Mouse (Mus musculus) induced T-regulatory cell, adult 2 months (primary cell): Measurements from ENCODE around the gene Kif1b.
A peak's percentile ranks its signal among the peaks of the same experiment; 100 is the strongest.
"Not testable (repeated sequence)": the region's sequence is repeated elsewhere in the genome, so short reads cannot be mapped to it uniquely, and the experiment has no call there.

ENCODE experiments used
- DNase-seq: peaks from one replicate; pipeline ENCODE4 v3.0.0-alpha.2; 2012; ENCODE audit warnings: low read depth

Kif1b gene

GRCm38 (mm10) chr4:149270541-149270940 is 37.0 kb downstream of the Kif1b start:
- no peak for DNase-seq

- no peak for DNase-seq
Measured at GRCm38 (mm10) chr4:149269026-149269425, 38.5 kb downstream of the Kif1b start.

- DNase-seq: no peak
Measured at GRCm38 (mm10) chr4:149264895-149265294, 42.6 kb downstream of the Kif1b start.

- DNase-seq: no peak
Measured at GRCm38 (mm10) chr4:149263218-149263617, 44.3 kb downstream of the Kif1b start.

GRCm38 (mm10) chr4:149261466-149261865 is 46.0 kb downstream of the Kif1b start:
- no peak for DNase-seq

GRCm38 (mm10) chr4:149260911-149261310 is 46.6 kb downstream of the Kif1b start:
- DNase-seq: no peak

- no peak for DNase-seq
Measured at GRCm38 (mm10) chr4:149259391-149260094, 48.0 kb downstream of the Kif1b start.

GRCm38 (mm10) chr4:149258926-149259325 is 48.6 kb downstream of the Kif1b start:
- DNase-seq: no peak

- no peak for DNase-seq
Measured at GRCm38 (mm10) chr4:149256511-149257300, 50.8 kb downstream of the Kif1b start.

- DNase-seq: no peak
Measured at GRCm38 (mm10) chr4:149255277-149256270, 51.9 kb downstream of the Kif1b start.

- DNase-seq: no peak
Measured at GRCm38 (mm10) chr4:149254827-149255226, 52.7 kb downstream of the Kif1b start.

- DNase-seq: no peak
Measured at GRCm38 (mm10) chr4:149249311-149249710, 58.2 kb downstream of the Kif1b start.

- DNase-seq: no peak
Measured at GRCm38 (mm10) chr4:149247772-149248171, 59.7 kb downstream of the Kif1b start.

- DNase-seq: no peak
Measured at GRCm38 (mm10) chr4:149247156-149247633, 60.3 kb downstream of the Kif1b start.

- DNase-seq: no peak
Measured at GRCm38 (mm10) chr4:149246578-149247155, 60.8 kb downstream of the Kif1b start.

GRCm38 (mm10) chr4:149237011-149237410 is 70.5 kb downstream of the Kif1b start:
- DNase-seq: no peak

GRCm38 (mm10) chr4:149233938-149234337 is 73.6 kb downstream of the Kif1b start:
- peak; percentile 37 for DNase-seq

- not testable (repeated sequence) for DNase-seq
Measured at GRCm38 (mm10) chr4:149228682-149229081, 78.8 kb downstream of the Kif1b start.

- DNase-seq: no peak
Measured at GRCm38 (mm10) chr4:149228256-149228655, 79.2 kb downstream of the Kif1b start.

- no peak for DNase-seq
Measured at GRCm38 (mm10) chr4:149226311-149226710, 81.2 kb downstream of the Kif1b start.

- DNase-seq: no peak
Measured at GRCm38 (mm10) chr4:149223453-149223852, 84.0 kb downstream of the Kif1b start.

GRCm38 (mm10) chr4:149220481-149220880 is 87.0 kb downstream of the Kif1b start:
- DNase-seq: no peak
